Mouse (Mus musculus) heart, embryonic 12.5 days (tissue): ENCODE results near the gene Atp5j. TPM values are rescaled to one million over a fixed set of nuclear protein-coding genes. Genes with fewer than 3 reads are reported as not detected.

Experiments
- ATAC-seq: fragments of 200-750 bp; cut with Nextera tagmentation; 2 replicates; pipeline ENCODE4 v1.8.0; 2017; ENCODE audit warnings: moderate TSS enrichment, moderate library complexity; ENCODE audit not compliant: insufficient number of reproducible peaks, low FRiP score
- H3K27ac ChIP-seq: fragments of 300-500 bp; sonication (generic); 2 replicates; pipeline ENCODE4 v1.5.1; 2016; ENCODE audit warnings: mild to moderate bottlenecking, moderate library complexity; ENCODE audit not compliant: poor library complexity, severe bottlenecking
- H3K27me3 ChIP-seq: fragments of 300-500 bp; sonication (generic); replicated peaks from 2 replicates; pipeline ENCODE4 v1.6.1; 2016; ENCODE audit warnings: mild to moderate bottlenecking, moderate library complexity
- H3K36me3 ChIP-seq: fragments of 300-500 bp; sonication (generic); 2 replicates; pipeline ENCODE4 v1.6.1; 2016; ENCODE audit warnings: mild to moderate bottlenecking, moderate library complexity
- H3K4me1 ChIP-seq: fragments of 300-500 bp; sonication (generic); replicated peaks from 2 replicates; pipeline ENCODE4 v1.6.1; 2016; ENCODE audit warnings: mild to moderate bottlenecking
- H3K4me2 ChIP-seq: fragments of 300-500 bp; sonication (generic); 2 replicates; pipeline ENCODE4 v1.6.1; 2016; ENCODE audit warnings: mild to moderate bottlenecking, moderate library complexity
- H3K4me3 ChIP-seq: fragments of 300-500 bp; sonication (generic); 2 replicates; pipeline ENCODE4 v1.5.1; 2016; ENCODE audit warnings: mild to moderate bottlenecking
- H3K9ac ChIP-seq: fragments of 300-500 bp; sonication (generic); 2 replicates; pipeline ENCODE4 v1.6.1; 2016; ENCODE audit warnings: mild to moderate bottlenecking, moderate library complexity
- H3K9me3 ChIP-seq: fragments of 300-500 bp; sonication (generic); replicated peaks from 2 replicates; pipeline ENCODE4 v1.6.1; 2016; ENCODE audit warnings: mild to moderate bottlenecking, moderate library complexity
- WGBS: fragments of 180-500 bp; shearing (Covaris S2); methylation state at CpG from one replicate; pipeline ENCODE4 v1.1.7; 2016; 5-methylcytosine and 5-hydroxymethylcytosine counted together
- polyA plus RNA-seq: library from polyadenylated mRNA; unstranded; fragments of >200 nt; fragmentation: Nextera tagmentation; extraction: Ambion mirVana; gene quantifications from 2 replicates; pipeline ENCODE4 v1.2.1, GENCODE M21; 2016

Atp5j gene
- polyA plus RNA-seq: 1,342 and 1,366 TPM in 2 replicates

GRCm38 (mm10) chr16:84835441-84835822 is at the start of gene Atp5j:
Atp5j (minus strand) TSS chr16:84835625.
- Histone ChIP-seq H3K9ac (peak within 1 kb of the TSS; percentile 96), H3K27ac (peak within 1 kb of the TSS; percentile 99), H3K9me3 (no peaks in the 10 kb centered on the region), H3K36me3 (peaks cover 29% of the 10 kb centered on the region), H3K4me1 (peaks cover 16% of the 10 kb centered on the region), H3K4me3 (peak within 1 kb of the TSS; percentile 84), H3K27me3 (no peaks in the 10 kb centered on the region), H3K4me2 (peak within 1 kb of the TSS; percentile 85)
- WGBS: under 1% methylated on average over 56 of the region's 57 CpGs
- ATAC-seq: peak; percentile 72

DNA sequence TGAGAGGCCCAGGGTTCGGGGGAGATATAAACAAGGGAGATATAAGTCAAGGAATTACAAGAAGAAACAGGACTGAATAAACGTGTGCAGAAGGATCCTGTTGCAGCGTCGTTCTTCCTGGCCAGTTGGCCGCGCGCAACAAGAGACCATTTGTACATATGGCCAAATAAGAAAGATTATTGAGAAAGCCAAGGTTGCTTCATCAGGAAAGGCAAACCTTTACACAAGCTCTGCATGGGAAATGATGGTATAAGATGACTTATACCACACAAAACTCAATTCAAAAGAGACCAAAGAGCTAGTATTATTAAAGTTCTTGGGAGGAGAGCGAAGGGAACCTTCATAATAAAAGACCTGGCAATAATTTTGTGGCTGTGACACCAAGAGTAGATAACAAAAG is 49.1 kb upstream of the Atp5j start:
- H3K27me3 ChIP-seq: no peaks in the 10 kb centered on the region
- WGBS: 85% methylated on average over 8 of the region's 8 CpGs
- no peak for ATAC-seq

GRCm38 (mm10) chr16:84881754-84882321 is 46.4 kb upstream of the Atp5j start:
- Histone ChIP-seq H3K4me3 (no peak overlapping the region), H3K4me2 (no peak overlapping the region), H3K9me3 (no peaks in the 10 kb centered on the region), H3K9ac (no peak overlapping the region), H3K27ac (no peak overlapping the region), H3K4me1 (no peaks in the 10 kb centered on the region), H3K27me3 (no peaks in the 10 kb centered on the region), H3K36me3 (no peaks in the 10 kb centered on the region)
- no peak for ATAC-seq
- WGBS: 76% methylated on average over 8 of the region's 8 CpGs

More for the DNA sequence above, 49.1 kb upstream of the Atp5j start:
- Histone ChIP-seq H3K9me3 (no peaks in the 10 kb centered on the region), H3K36me3 (no peaks in the 10 kb centered on the region), H3K4me2 (no peak overlapping the region), H3K9ac (no peak overlapping the region), H3K27ac (no peak overlapping the region), H3K4me3 (no peak overlapping the region), H3K4me1 (peaks cover 7% of the 10 kb centered on the region; the same call in 1 of the 2 replicates)

GRCm38 (mm10) chr16:84881168-84881567 is 45.7 kb upstream of the Atp5j start:
- H3K4me3 ChIP-seq: no peak overlapping the region
- H3K27me3 ChIP-seq: no peaks in the 10 kb centered on the region
- H3K9ac ChIP-seq: no peak overlapping the region
- H3K4me1 ChIP-seq: 0 out of 2 replicates have a peak, but pooled peaks cover under 1% of the 10 kb centered on the region
- H3K36me3 ChIP-seq: no peaks in the 10 kb centered on the region
- no peak overlapping the region for H3K27ac ChIP-seq
- ATAC-seq: no peak
- no peaks in the 10 kb centered on the region for H3K9me3 ChIP-seq
- no peak overlapping the region for H3K4me2 ChIP-seq
- WGBS: 83% methylated on average over 9 of the region's 9 CpGs

GRCm38 (mm10) chr16:84879146-84879545 is 43.7 kb upstream of the Atp5j start:
- Histone ChIP-seq H3K27me3 (no peaks in the 10 kb centered on the region), H3K36me3 (no peaks in the 10 kb centered on the region), H3K9me3 (no peaks in the 10 kb centered on the region), H3K4me3 (no peak overlapping the region), H3K4me1 (0 out of 2 replicates have a peak, but pooled peaks cover 3% of the 10 kb centered on the region), H3K27ac (no peak overlapping the region), H3K4me2 (no peak overlapping the region), H3K9ac (no peak overlapping the region)
- 21% methylated on average over 5 of the region's 5 CpGs for WGBS
- ATAC-seq: no peak

DNA sequence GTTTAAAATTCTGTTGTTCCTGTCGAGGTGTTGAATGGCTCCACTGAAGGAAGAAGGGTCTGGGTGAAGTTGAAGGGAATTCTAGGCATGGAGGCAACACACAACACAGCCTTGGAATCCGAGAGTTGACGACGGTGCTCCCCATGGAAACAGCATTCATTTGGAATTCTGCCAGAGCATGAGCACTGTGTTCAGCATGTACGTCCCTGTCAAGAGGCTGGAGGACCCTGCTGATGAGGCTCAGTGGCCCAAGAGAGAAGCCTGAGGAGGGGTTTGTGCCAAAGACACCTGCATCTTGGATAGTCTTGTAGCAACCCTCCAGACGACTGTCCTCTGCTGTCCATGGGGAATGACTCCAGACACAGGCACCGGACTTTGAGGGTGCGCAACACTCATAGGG is 40.7 kb upstream of the Atp5j start:
- Histone ChIP-seq H3K9ac (no peak overlapping the region), H3K27me3 (no peaks in the 10 kb centered on the region), H3K4me2 (no peak overlapping the region), H3K4me1 (0 out of 2 replicates have a peak, but pooled peaks cover 3% of the 10 kb centered on the region), H3K36me3 (no peaks in the 10 kb centered on the region), H3K4me3 (no peak overlapping the region), H3K9me3 (no peaks in the 10 kb centered on the region), H3K27ac (no peak overlapping the region)
- 51% methylated on average over 8 of the region's 8 CpGs for WGBS
- no peak for ATAC-seq

GRCm38 (mm10) chr16:84875718-84876035 is 40.3 kb upstream of the Atp5j start:
- H3K9me3 ChIP-seq: no peaks in the 10 kb centered on the region
- no peaks in the 10 kb centered on the region for H3K36me3 ChIP-seq
- H3K27ac ChIP-seq: no peak overlapping the region
- no peak overlapping the region for H3K4me2 ChIP-seq
- 83% methylated on average over 7 of the region's 7 CpGs for WGBS
- no peak overlapping the region for H3K4me3 ChIP-seq
- H3K27me3 ChIP-seq: no peaks in the 10 kb centered on the region
- H3K9ac ChIP-seq: no peak overlapping the region
- ATAC-seq: no peak
- H3K4me1 ChIP-seq: 0 out of 2 replicates have a peak, but pooled peaks cover 3% of the 10 kb centered on the region

DNA sequence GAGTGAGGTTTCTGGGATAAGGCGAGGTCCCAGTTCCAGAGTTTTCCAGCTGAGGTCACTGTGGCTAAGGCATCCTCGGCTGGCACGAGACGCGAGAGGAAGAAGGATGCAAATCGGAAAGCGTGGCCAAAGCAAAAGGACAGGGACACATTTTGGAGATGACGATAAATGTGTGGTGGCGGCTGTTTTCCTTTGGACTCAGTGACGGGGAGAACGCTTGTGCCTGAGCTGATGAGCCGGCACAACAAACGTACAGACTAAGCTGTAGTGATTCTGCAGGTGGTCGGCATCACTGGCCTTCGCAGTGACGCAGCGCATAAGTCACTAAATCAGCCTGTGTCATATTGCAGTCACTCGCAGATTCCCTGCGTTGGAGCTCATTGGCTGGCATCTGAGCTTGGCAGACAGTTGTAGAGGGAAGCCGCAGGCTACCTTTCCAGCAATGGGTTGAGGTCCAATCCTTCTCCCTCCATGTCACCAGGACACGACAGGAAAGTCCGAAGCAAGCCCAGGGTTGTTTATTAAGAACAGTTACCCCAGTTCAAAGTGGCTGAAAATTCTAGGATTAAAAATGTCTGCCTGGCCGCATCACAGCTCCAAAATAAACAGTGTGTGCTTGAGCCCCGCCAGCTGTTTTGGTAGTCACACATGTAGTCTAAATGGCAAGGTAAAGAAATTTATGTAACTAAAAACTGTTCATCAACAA is 39.7 kb upstream of the Atp5j start:
- no peaks in the 10 kb centered on the region for H3K36me3 ChIP-seq
- H3K27me3 ChIP-seq: no peaks in the 10 kb centered on the region
- WGBS: 73% methylated on average over 24 of the region's 24 CpGs
- H3K9ac ChIP-seq: no peak overlapping the region
- 0 out of 2 replicates have a peak, but pooled peaks cover 3% of the 10 kb centered on the region for H3K4me1 ChIP-seq
- H3K4me2 ChIP-seq: no peak overlapping the region
- H3K4me3 ChIP-seq: no peak overlapping the region
- H3K27ac ChIP-seq: no peak overlapping the region
- ATAC-seq: no peak
- H3K9me3 ChIP-seq: no peaks in the 10 kb centered on the region

- Histone ChIP-seq H3K9ac (no peak overlapping the region), H3K27ac (no peak overlapping the region), H3K4me3 (no peak overlapping the region), H3K9me3 (no peaks in the 10 kb centered on the region), H3K27me3 (no peaks in the 10 kb centered on the region), H3K4me1 (0 out of 2 replicates have a peak, but pooled peaks cover 3% of the 10 kb centered on the region), H3K4me2 (no peak overlapping the region), H3K36me3 (no peaks in the 10 kb centered on the region)
- no peak for ATAC-seq
- 82% methylated on average over 8 of the region's 8 CpGs for WGBS
These were observed 38.4 kb upstream of the Atp5j start for GRCm38 (mm10) chr16:84873805-84874204.

- 69% methylated on average over 8 of the region's 8 CpGs for WGBS
These were observed 29.2 kb upstream of the Atp5j start for GRCm38 (mm10) chr16:84864656-84865055.

DNA sequence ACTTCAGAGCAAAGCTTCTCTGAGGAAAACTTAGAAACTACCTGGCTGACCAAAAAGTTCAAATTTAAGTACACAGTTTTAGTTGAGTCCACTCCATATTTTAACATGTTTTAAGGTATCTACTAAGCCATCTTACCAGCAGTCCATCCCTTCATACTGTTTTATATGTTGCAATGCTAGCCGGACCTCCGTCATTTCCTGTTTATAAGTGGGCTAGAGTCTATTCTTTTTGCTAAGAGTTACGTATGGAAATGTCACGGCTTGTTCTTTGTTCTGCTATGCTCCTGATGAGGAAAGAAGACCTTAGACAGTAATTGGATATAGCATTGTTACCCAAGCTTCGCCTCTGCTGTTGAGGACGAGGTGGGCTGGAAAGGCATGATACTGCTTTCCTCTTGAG is 18.1 kb upstream of the Atp5j start:
- Histone ChIP-seq H3K27me3 (no peaks in the 10 kb centered on the region), H3K36me3 (peaks cover 72% of the 10 kb centered on the region), H3K27ac (no peak overlapping the region), H3K9ac (no peak overlapping the region), H3K4me2 (no peak overlapping the region), H3K9me3 (no peaks in the 10 kb centered on the region), H3K4me1 (no peaks in the 10 kb centered on the region), H3K4me3 (no peak overlapping the region)
- WGBS: 92% methylated on average over 6 of the region's 6 CpGs
- no peak for ATAC-seq

More at GRCm38 (mm10) chr16:84864656-84865055, 29.2 kb upstream of the Atp5j start:
- Histone ChIP-seq H3K4me1 (no peaks in the 10 kb centered on the region), H3K4me3 (no peak overlapping the region), H3K9ac (no peak overlapping the region), H3K27ac (no peak overlapping the region), H3K4me2 (no peak overlapping the region), H3K27me3 (no peaks in the 10 kb centered on the region), H3K9me3 (no peaks in the 10 kb centered on the region), H3K36me3 (peaks cover 38% of the 10 kb centered on the region)
- ATAC-seq: no peak
